Mouse (Mus musculus) MEL (cell line): Measurements from ENCODE around the gene Mcur1. TPM values are rescaled to one million over a fixed set of nuclear protein-coding genes. Genes with fewer than 3 reads are reported as not detected.

Source experiments
- DNase-seq: peaks from one replicate; pipeline ENCODE4 v3.0.0; 2011; ENCODE audit warnings: low read depth, low spot score
- H3K27ac ChIP-seq: 2 replicates; pipeline ENCODE4 v1.5.1; 2012; ENCODE audit warnings: low read depth, mild to moderate bottlenecking, control low read depth, low read length, moderate library complexity; ENCODE audit not compliant: control insufficient read depth
- H3K27me3 ChIP-seq, 2 experiments: fragments of 150-350 bp in 1 of 2; sonication (generic) in 1 of 2; 2 replicates each; pipeline ENCODE4 v1.6.1; 2012; ENCODE audit warnings: low read length in 2 of 2, mild to moderate bottlenecking in 2 of 2, improper control_type of control experiment in 1 of 2, moderate library complexity in 1 of 2; ENCODE audit not compliant: insufficient read depth in 2 of 2, control insufficient read depth in 1 of 2
- H3K36me3 ChIP-seq, 2 experiments: 2 replicates each; pipeline ENCODE4 v1.6.1; 2012 to 2014; ENCODE audit warnings: low read length in 2 of 2, improper control_type of control experiment in 1 of 2, inconsistent platforms in 1 of 2, mild to moderate bottlenecking in 1 of 2; ENCODE audit not compliant: insufficient read depth in 2 of 2, control insufficient read depth in 1 of 2
- H3K4me1 ChIP-seq, 2 experiments: fragments of 150-350 bp in 1 of 2; sonication (generic) in 1 of 2; 2 replicates each; pipeline ENCODE4 v1.6.1; 2012; ENCODE audit warnings: low read length in 2 of 2, improper control_type of control experiment in 1 of 2, mild to moderate bottlenecking in 1 of 2; ENCODE audit not compliant: insufficient read depth in 2 of 2, control insufficient read depth in 1 of 2
- H3K4me3 ChIP-seq, 2 experiments: fragments of 150-350 bp in 1 of 2; sonication (generic) in 1 of 2; 2 replicates each; pipeline ENCODE4 v1.5.1; 2012; ENCODE audit warnings: low read depth in 2 of 2, low read length in 2 of 2, mild to moderate bottlenecking in 2 of 2, moderate library complexity in 2 of 2, control low read depth in 1 of 2, improper control_type of control experiment in 1 of 2; ENCODE audit not compliant: control insufficient read depth in 1 of 2, insufficient read depth in 1 of 2
- H3K79me2 ChIP-seq: 2 replicates; pipeline ENCODE4 v1.6.1; 2012; ENCODE audit warnings: mild to moderate bottlenecking, low read length, moderate library complexity; ENCODE audit not compliant: control insufficient read depth, poor library complexity, insufficient read depth
- H3K9ac ChIP-seq: 2 replicates; pipeline ENCODE4 v1.6.1; 2012; ENCODE audit warnings: low read depth, mild to moderate bottlenecking, control low read depth, low read length, moderate library complexity; ENCODE audit not compliant: control insufficient read depth, poor library complexity, severe bottlenecking
- H3K9me3 ChIP-seq: fragments of 150-350 bp; sonication (generic); replicated peaks from 2 replicates; pipeline ENCODE4 v1.6.1; 2012; ENCODE audit warnings: mild to moderate bottlenecking, low read length, improper control_type of control experiment, moderate library complexity; ENCODE audit not compliant: insufficient read depth
- BHLHE40 ChIP-seq: IDR thresholded peaks from 2 replicates; pipeline ENCODE4 v1.6.1; 2012; ENCODE audit warnings: low read depth, mild to moderate bottlenecking, inconsistent platforms, low read length, improper control_type of control experiment, borderline replicate concordance
- ELF1 ChIP-seq: IDR thresholded peaks from 2 replicates; pipeline ENCODE4 v1.6.1; 2014; ENCODE audit warnings: low read depth, mild to moderate bottlenecking, inconsistent platforms, low read length, improper control_type of control experiment, moderate library complexity
- GABPA ChIP-seq: IDR thresholded peaks from 2 replicates; pipeline ENCODE4 v1.6.1; 2012; ENCODE audit warnings: low read depth, mild to moderate bottlenecking, inconsistent platforms, low read length, improper control_type of control experiment, moderate library complexity
- JUND ChIP-seq: IDR thresholded peaks from 2 replicates; pipeline ENCODE4 v1.6.1; 2011; ENCODE audit warnings: low read depth, mild to moderate bottlenecking, improper control_type of control experiment, low read length
- MAX ChIP-seq: IDR thresholded peaks from 2 replicates; pipeline ENCODE4 v1.6.1; 2011; ENCODE audit warnings: low read length, improper control_type of control experiment
- MAZ ChIP-seq: IDR thresholded peaks from 2 replicates; pipeline ENCODE4 v1.6.1; 2012; ENCODE audit warnings: low read depth, mild to moderate bottlenecking, inconsistent platforms, low read length, improper control_type of control experiment
- MXI1 ChIP-seq: IDR thresholded peaks from 2 replicates; pipeline ENCODE4 v1.6.1; 2011; ENCODE audit warnings: mild to moderate bottlenecking, low read depth, low read length, improper control_type of control experiment
- MYC ChIP-seq: IDR thresholded peaks from 2 replicates; pipeline ENCODE4 v1.6.1; 2011; ENCODE audit warnings: low read depth, mild to moderate bottlenecking, low read length, improper control_type of control experiment, moderate library complexity
- NRF1 ChIP-seq: IDR thresholded peaks from 2 replicates; pipeline ENCODE4 v1.6.1; 2014; ENCODE audit warnings: low read depth, mild to moderate bottlenecking, inconsistent platforms, low read length, improper control_type of control experiment, moderate library complexity; ENCODE audit not compliant: poor library complexity, insufficient read depth, severe bottlenecking
- POLR2A ChIP-seq, 2 experiments: IDR thresholded peaks; 2 replicates each; pipeline ENCODE4 v1.6.1; 2011 to 2012; ENCODE audit warnings: low read length in 2 of 2, mild to moderate bottlenecking in 2 of 2, control low read depth in 1 of 2, improper control_type of control experiment in 1 of 2, low read depth in 1 of 2, moderate library complexity in 1 of 2; ENCODE audit not compliant: control insufficient read depth in 1 of 2, insufficient read depth in 1 of 2, poor library complexity in 1 of 2
- POLR2AphosphoS2 ChIP-seq: IDR thresholded peaks from 2 replicates; pipeline ENCODE4 v1.6.1; 2011; ENCODE audit warnings: low read length, improper control_type of control experiment
- POLR2AphosphoS5 ChIP-seq: IDR thresholded peaks from 2 replicates; pipeline ENCODE4 v1.6.1; 2012; ENCODE audit warnings: low read depth, borderline replicate concordance, mild to moderate bottlenecking, inconsistent platforms, low read length, moderate library complexity, mixed read lengths
- RAD21 ChIP-seq: IDR thresholded peaks from 2 replicates; pipeline ENCODE4 v1.6.1; 2011; ENCODE audit warnings: mild to moderate bottlenecking, low read depth, low read length, improper control_type of control experiment
- RCOR1 ChIP-seq: IDR thresholded peaks from 2 replicates; pipeline ENCODE4 v1.6.1; 2012; ENCODE audit warnings: low read depth, mild to moderate bottlenecking, inconsistent platforms, low read length, improper control_type of control experiment
- SIN3A ChIP-seq: IDR thresholded peaks from 2 replicates; pipeline ENCODE4 v1.6.1; 2012; ENCODE audit warnings: low read length, improper control_type of control experiment, inconsistent platforms
- SMC3 ChIP-seq: IDR thresholded peaks from 2 replicates; pipeline ENCODE4 v1.6.1; 2011; ENCODE audit warnings: low read depth, low read length, improper control_type of control experiment
- TAL1 ChIP-seq: IDR thresholded peaks from 2 replicates; pipeline ENCODE4 v1.6.1; 2012; ENCODE audit warnings: mild to moderate bottlenecking, inconsistent platforms, low read length, moderate library complexity, mixed read lengths
- TCF12 ChIP-seq: IDR thresholded peaks from 2 replicates; pipeline ENCODE4 v1.6.1; 2014; ENCODE audit warnings: low read depth, mild to moderate bottlenecking, inconsistent platforms, low read length, improper control_type of control experiment, moderate library complexity
- UBTF ChIP-seq: IDR thresholded peaks from 2 replicates; pipeline ENCODE4 v1.6.1; 2012; ENCODE audit warnings: low read depth, mild to moderate bottlenecking, inconsistent platforms, low read length, improper control_type of control experiment, moderate library complexity, borderline replicate concordance; ENCODE audit not compliant: insufficient read depth
- ZKSCAN1 ChIP-seq: IDR thresholded peaks from 2 replicates; pipeline ENCODE4 v1.6.1; 2012; ENCODE audit warnings: low read depth, mild to moderate bottlenecking, inconsistent platforms, low read length, improper control_type of control experiment, moderate library complexity
- ZNF384 ChIP-seq: IDR thresholded peaks from 2 replicates; pipeline ENCODE4 v1.6.1; 2012; ENCODE audit warnings: low read depth, mild to moderate bottlenecking, inconsistent platforms, low read length, improper control_type of control experiment
- polyA plus RNA-seq, 2 experiments: library from polyadenylated mRNA; stranded (reverse) in 1 of 2; unstranded in 1 of 2; fragments of >175 nt in 1 of 2; fragments of >200 nt in 1 of 2; gene quantifications; 2 replicates each; pipeline versions ENCODE4 v1.2.1 to v1.2.4; 2012; ENCODE audit warnings: low replicate concordance in 2 of 2, low read depth in 1 of 2; ENCODE audit not compliant: insufficient read length in 2 of 2, insufficient read depth in 1 of 2, missing spikeins in 1 of 2
- total RNA-seq: library from RNA; depleted of rRNA; stranded (reverse); fragments of 300-350 nt; gene quantifications from 2 replicates; pipeline ENCODE4 v1.2.3, GENCODE M21; 2012

Mcur1 gene
- total and polyA plus RNA-seq, 3 experiments, result 8.4 to 19.7 TPM; not detected in 1

DNA sequence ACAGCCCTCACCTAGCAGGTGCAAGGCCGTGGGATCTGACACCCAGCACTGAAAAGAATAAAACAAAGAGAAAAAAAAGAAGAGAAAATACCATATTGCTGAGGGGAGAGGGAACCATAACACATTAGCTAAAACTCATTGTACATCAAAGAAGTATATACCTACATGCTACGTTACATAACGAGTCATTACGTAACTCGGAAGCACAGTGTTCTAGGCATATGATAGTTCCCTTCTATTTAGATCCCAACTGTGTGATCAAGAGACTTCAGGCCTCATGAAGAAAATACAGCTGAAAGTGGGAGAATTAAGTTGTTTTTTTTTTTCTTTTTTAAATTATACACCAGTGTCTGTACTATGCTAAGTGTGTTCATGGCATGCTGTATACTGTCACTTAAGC lies 43.9 kb downstream of the Mcur1 start:
- Histone ChIP-seq H3K27ac (no peak overlapping the region), H3K9me3 (no peaks in the 10 kb centered on the region), H3K9ac (no peak overlapping the region), H3K4me3 (no peak overlapping the region), H3K36me3 (no peaks in the 10 kb centered on the region), H3K4me1 (0 out of 4 replicates have a peak, but pooled peaks cover 0 to 3% of the 10 kb centered on the region in 2 experiments), H3K79me2 (no peaks in the 10 kb centered on the region), H3K27me3 (0 out of 4 replicates have a peak, but pooled peaks cover 0 to 1% of the 10 kb centered on the region in 2 experiments)
- no peak for DNase-seq
- TF ChIP-seq TCF12, result no peak
- no peak for TF ChIP-seq TAL1
- no peak for TF ChIP-seq JUND
- TF ChIP-seq UBTF, result no peak

DNA sequence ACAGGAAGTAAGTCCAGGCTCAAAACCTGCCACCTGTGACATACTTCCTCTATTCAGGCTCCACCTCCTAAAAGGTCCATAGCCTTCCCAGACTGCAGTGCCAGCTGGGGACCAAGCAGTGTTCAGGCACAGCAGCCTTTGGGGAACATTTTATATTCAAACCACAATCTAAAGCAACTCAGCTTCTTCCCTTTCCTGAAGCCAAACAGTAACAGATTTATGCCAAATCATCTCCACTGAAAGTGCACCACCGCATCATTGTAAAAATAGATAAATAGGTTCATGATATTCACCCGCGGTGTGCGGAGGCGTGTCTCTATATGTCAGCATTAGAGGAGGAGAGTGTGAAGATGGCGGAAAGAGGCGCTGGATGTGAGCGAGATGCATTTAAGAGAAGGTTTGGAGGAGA lies 45.0 kb downstream of the Mcur1 start:
- no peaks in the 10 kb centered on the region for H3K36me3 ChIP-seq
- no peak overlapping the region for H3K27ac ChIP-seq
- no peaks in the 10 kb centered on the region for H3K9me3 ChIP-seq
- TF ChIP-seq TAL1 (no peak), TCF12 (no peak), ZKSCAN1 (no peak), POLR2A (IDR thresholded peaks at IDR 0.05; ENCODE audit: control insufficient read depth in 1 of 2, insufficient read depth in 1 of 2, low read depth in 1 of 2, low read length in 2 of 2, poor library complexity in 1 of 2) (peak in 1 of 2 experiments; percentile 38; a peak in 1 of 4 replicates), RAD21 (no peak), SMC3 (no peak), MAX (no peak), MYC (no peak), POLR2AphosphoS5 (no peak), NRF1 (no peak), BHLHE40 (no peak), MXI1 (no peak), SIN3A (no peak), RCOR1 (peak; percentile 40), GABPA (no peak), MAZ (0 out of 2 replicates have a peak, but pooled peaks have one; percentile 47), POLR2AphosphoS2 (no peak), ZNF384 (no peak), ELF1 (0 out of 2 replicates have a peak, but pooled peaks have one; percentile 19)
- 0 out of 4 replicates have a peak, but pooled peaks cover 0 to 3% of the 10 kb centered on the region in 2 experiments for H3K4me1 ChIP-seq
- 0 out of 4 replicates have a peak, but pooled peaks cover 0 to 1% of the 10 kb centered on the region in 2 experiments for H3K27me3 ChIP-seq
- peak; percentile 66 for DNase-seq
- no peak overlapping the region for H3K9ac ChIP-seq
- no peaks in the 10 kb centered on the region for H3K79me2 ChIP-seq
- H3K4me3 ChIP-seq, result no peak overlapping the region
